Mouse (Mus musculus) MEL (cell line): ENCODE measurements at regions not wholly inside any gene's neighbourhood (a gene's known extent, or its start where the extent isn't known, plus 50 kb on each side); places are given as distances from the start of the nearest gene placed in this dataset.

Experiments
- DNase-seq: peaks from one replicate; pipeline ENCODE4 v3.0.0; 2011; ENCODE audit warnings: low read depth, low spot score
- H3K27ac ChIP-seq: 2 replicates; pipeline ENCODE4 v1.5.1; 2012; ENCODE audit warnings: low read depth, mild to moderate bottlenecking, control low read depth, low read length, moderate library complexity; ENCODE audit not compliant: control insufficient read depth
- H3K27me3 ChIP-seq, 2 experiments: fragments of 150-350 bp in 1 of 2; sonication (generic) in 1 of 2; 2 replicates each; pipeline ENCODE4 v1.6.1; 2012; ENCODE audit warnings: low read length in 2 of 2, mild to moderate bottlenecking in 2 of 2, improper control_type of control experiment in 1 of 2, moderate library complexity in 1 of 2; ENCODE audit not compliant: insufficient read depth in 2 of 2, control insufficient read depth in 1 of 2
- H3K36me3 ChIP-seq, 2 experiments: 2 replicates each; pipeline ENCODE4 v1.6.1; 2012 to 2014; ENCODE audit warnings: low read length in 2 of 2, improper control_type of control experiment in 1 of 2, inconsistent platforms in 1 of 2, mild to moderate bottlenecking in 1 of 2; ENCODE audit not compliant: insufficient read depth in 2 of 2, control insufficient read depth in 1 of 2
- H3K4me1 ChIP-seq, 2 experiments: fragments of 150-350 bp in 1 of 2; sonication (generic) in 1 of 2; 2 replicates each; pipeline ENCODE4 v1.6.1; 2012; ENCODE audit warnings: low read length in 2 of 2, improper control_type of control experiment in 1 of 2, mild to moderate bottlenecking in 1 of 2; ENCODE audit not compliant: insufficient read depth in 2 of 2, control insufficient read depth in 1 of 2
- H3K4me3 ChIP-seq, 2 experiments: fragments of 150-350 bp in 1 of 2; sonication (generic) in 1 of 2; 2 replicates each; pipeline ENCODE4 v1.5.1; 2012; ENCODE audit warnings: low read depth in 2 of 2, low read length in 2 of 2, mild to moderate bottlenecking in 2 of 2, moderate library complexity in 2 of 2, control low read depth in 1 of 2, improper control_type of control experiment in 1 of 2; ENCODE audit not compliant: control insufficient read depth in 1 of 2, insufficient read depth in 1 of 2
- H3K79me2 ChIP-seq: 2 replicates; pipeline ENCODE4 v1.6.1; 2012; ENCODE audit warnings: mild to moderate bottlenecking, low read length, moderate library complexity; ENCODE audit not compliant: control insufficient read depth, poor library complexity, insufficient read depth
- H3K9ac ChIP-seq: 2 replicates; pipeline ENCODE4 v1.6.1; 2012; ENCODE audit warnings: low read depth, mild to moderate bottlenecking, control low read depth, low read length, moderate library complexity; ENCODE audit not compliant: control insufficient read depth, poor library complexity, severe bottlenecking
- H3K9me3 ChIP-seq: fragments of 150-350 bp; sonication (generic); replicated peaks from 2 replicates; pipeline ENCODE4 v1.6.1; 2012; ENCODE audit warnings: mild to moderate bottlenecking, low read length, improper control_type of control experiment, moderate library complexity; ENCODE audit not compliant: insufficient read depth
- CHD2 ChIP-seq: IDR thresholded peaks from 2 replicates; pipeline ENCODE4 v1.6.1; 2011; ENCODE audit warnings: low read length, improper control_type of control experiment
- CTCF ChIP-seq, 3 experiments: IDR thresholded peaks in 2 of 3; conservative IDR thresholded peaks in 1 of 3; 2 replicates each; pipeline ENCODE4 v1.5.1; 2011 to 2012; ENCODE audit warnings: low read length in 3 of 3, low read depth in 2 of 3, mild to moderate bottlenecking in 2 of 3, improper control_type of control experiment in 1 of 3, inconsistent platforms in 1 of 3, mixed read lengths in 1 of 3, moderate library complexity in 1 of 3; ENCODE audit not compliant: control insufficient read depth in 1 of 3, insufficient read depth in 1 of 3, poor library complexity in 1 of 3, severe bottlenecking in 1 of 3
- E2F4 ChIP-seq: IDR thresholded peaks from 2 replicates; pipeline ENCODE4 v1.6.1; 2011; ENCODE audit warnings: low read depth, low read length, improper control_type of control experiment, borderline replicate concordance
- GABPA ChIP-seq: IDR thresholded peaks from 2 replicates; pipeline ENCODE4 v1.6.1; 2012; ENCODE audit warnings: low read depth, mild to moderate bottlenecking, inconsistent platforms, low read length, improper control_type of control experiment, moderate library complexity
- GATA1 ChIP-seq: IDR thresholded peaks from 2 replicates; pipeline ENCODE4 v1.6.1; 2011; ENCODE audit warnings: low read depth, low read length, improper control_type of control experiment
- HCFC1 ChIP-seq: IDR thresholded peaks from 2 replicates; pipeline ENCODE4 v1.6.1; 2012; ENCODE audit warnings: low read depth, mild to moderate bottlenecking, inconsistent platforms, low read length, improper control_type of control experiment, moderate library complexity
- KAT2A ChIP-seq: conservative IDR thresholded peaks from 2 replicates; pipeline ENCODE4 v1.6.1; 2012; ENCODE audit warnings: low read depth, low read length, improper control_type of control experiment, inconsistent platforms
- MAFK ChIP-seq: IDR thresholded peaks from 2 replicates; pipeline ENCODE4 v1.6.1; 2011; ENCODE audit warnings: low read depth, mild to moderate bottlenecking, low read length, improper control_type of control experiment, borderline replicate concordance
- MAX ChIP-seq: IDR thresholded peaks from 2 replicates; pipeline ENCODE4 v1.6.1; 2011; ENCODE audit warnings: low read length, improper control_type of control experiment
- MAZ ChIP-seq: IDR thresholded peaks from 2 replicates; pipeline ENCODE4 v1.6.1; 2012; ENCODE audit warnings: low read depth, mild to moderate bottlenecking, inconsistent platforms, low read length, improper control_type of control experiment
- MXI1 ChIP-seq: IDR thresholded peaks from 2 replicates; pipeline ENCODE4 v1.6.1; 2011; ENCODE audit warnings: mild to moderate bottlenecking, low read depth, low read length, improper control_type of control experiment
- MYB ChIP-seq: IDR thresholded peaks from 2 replicates; pipeline ENCODE4 v1.6.1; 2011; ENCODE audit warnings: mild to moderate bottlenecking, low read depth, low read length, improper control_type of control experiment
- NELFE ChIP-seq: IDR thresholded peaks from 2 replicates; pipeline ENCODE4 v1.6.1; 2011; ENCODE audit warnings: low read depth, low read length, improper control_type of control experiment
- NRF1 ChIP-seq: IDR thresholded peaks from 2 replicates; pipeline ENCODE4 v1.6.1; 2014; ENCODE audit warnings: low read depth, mild to moderate bottlenecking, inconsistent platforms, low read length, improper control_type of control experiment, moderate library complexity; ENCODE audit not compliant: poor library complexity, insufficient read depth, severe bottlenecking
- POLR2A ChIP-seq, 2 experiments: IDR thresholded peaks; 2 replicates each; pipeline ENCODE4 v1.6.1; 2011 to 2012; ENCODE audit warnings: low read length in 2 of 2, mild to moderate bottlenecking in 2 of 2, control low read depth in 1 of 2, improper control_type of control experiment in 1 of 2, low read depth in 1 of 2, moderate library complexity in 1 of 2; ENCODE audit not compliant: control insufficient read depth in 1 of 2, insufficient read depth in 1 of 2, poor library complexity in 1 of 2
- POLR2AphosphoS5 ChIP-seq: IDR thresholded peaks from 2 replicates; pipeline ENCODE4 v1.6.1; 2012; ENCODE audit warnings: low read depth, borderline replicate concordance, mild to moderate bottlenecking, inconsistent platforms, low read length, moderate library complexity, mixed read lengths
- RAD21 ChIP-seq: IDR thresholded peaks from 2 replicates; pipeline ENCODE4 v1.6.1; 2011; ENCODE audit warnings: mild to moderate bottlenecking, low read depth, low read length, improper control_type of control experiment
- SIN3A ChIP-seq: IDR thresholded peaks from 2 replicates; pipeline ENCODE4 v1.6.1; 2012; ENCODE audit warnings: low read length, improper control_type of control experiment, inconsistent platforms
- SMC3 ChIP-seq: IDR thresholded peaks from 2 replicates; pipeline ENCODE4 v1.6.1; 2011; ENCODE audit warnings: low read depth, low read length, improper control_type of control experiment
- TBP ChIP-seq: IDR thresholded peaks from 2 replicates; pipeline ENCODE4 v1.8.0; 2011; ENCODE audit warnings: low read depth, low read length, improper control_type of control experiment
- TCF12 ChIP-seq: IDR thresholded peaks from 2 replicates; pipeline ENCODE4 v1.6.1; 2014; ENCODE audit warnings: low read depth, mild to moderate bottlenecking, inconsistent platforms, low read length, improper control_type of control experiment, moderate library complexity
- UBTF ChIP-seq: IDR thresholded peaks from 2 replicates; pipeline ENCODE4 v1.6.1; 2012; ENCODE audit warnings: low read depth, mild to moderate bottlenecking, inconsistent platforms, low read length, improper control_type of control experiment, moderate library complexity, borderline replicate concordance; ENCODE audit not compliant: insufficient read depth
- USF2 ChIP-seq, 2 experiments: IDR thresholded peaks; 2 replicates each; pipeline ENCODE4 v1.6.1; 2011 to 2012; ENCODE audit warnings: improper control_type of control experiment in 2 of 2, low read length in 2 of 2, borderline replicate concordance in 1 of 2, inconsistent platforms in 1 of 2, low read depth in 1 of 2, mild to moderate bottlenecking in 1 of 2; ENCODE audit not compliant: insufficient read depth in 1 of 2
- ZC3H11A ChIP-seq: IDR thresholded peaks from 2 replicates; pipeline ENCODE4 v1.6.1; 2012; ENCODE audit warnings: low read depth, mild to moderate bottlenecking, inconsistent platforms, low read length, improper control_type of control experiment
- ZKSCAN1 ChIP-seq: IDR thresholded peaks from 2 replicates; pipeline ENCODE4 v1.6.1; 2012; ENCODE audit warnings: low read depth, mild to moderate bottlenecking, inconsistent platforms, low read length, improper control_type of control experiment, moderate library complexity
- ZNF384 ChIP-seq: IDR thresholded peaks from 2 replicates; pipeline ENCODE4 v1.6.1; 2012; ENCODE audit warnings: low read depth, mild to moderate bottlenecking, inconsistent platforms, low read length, improper control_type of control experiment

DNA sequence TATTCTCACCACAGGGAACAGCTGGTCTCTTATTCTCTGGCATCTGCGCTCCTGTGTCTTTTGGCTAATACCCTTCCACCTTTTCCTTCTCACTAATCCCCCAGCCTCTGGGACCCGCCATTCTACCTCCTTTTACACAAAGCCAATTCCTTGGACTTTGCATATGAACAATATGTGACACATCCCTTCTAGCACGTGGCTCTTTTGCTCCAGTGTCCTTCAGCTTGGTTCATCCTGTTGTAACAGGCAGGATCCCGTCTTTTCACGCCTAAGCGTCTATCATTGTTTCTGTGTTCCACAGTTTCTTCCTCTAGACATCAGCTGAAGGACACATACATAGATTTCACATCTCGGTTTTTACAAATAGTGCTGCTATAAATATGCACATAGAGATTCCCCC lies 114.0 kb upstream of the Id4 start:
- no peaks in the 10 kb centered on the region for H3K79me2 ChIP-seq
- no peaks in the 10 kb centered on the region for H3K4me1 ChIP-seq
- no peak overlapping the region for H3K4me3 ChIP-seq
- no peak overlapping the region for H3K9ac ChIP-seq
- no peaks in the 10 kb centered on the region for H3K27me3 ChIP-seq
- TF ChIP-seq NELFE: no peak
- no peak for TF ChIP-seq POLR2A (IDR thresholded peaks at IDR 0.05; ENCODE audit: control insufficient read depth in 1 of 2, insufficient read depth in 1 of 2, low read depth in 1 of 2, low read length in 2 of 2, poor library complexity in 1 of 2)
- TF ChIP-seq CTCF (IDR thresholded peaks at IDR 0.05 in 2 of 3, conservative IDR thresholded peaks at IDR 0.05 in 1 of 3; ENCODE audit: control insufficient read depth in 1 of 3, insufficient read depth in 1 of 3, low read depth in 2 of 3, low read length in 3 of 3, poor library complexity in 1 of 3, severe bottlenecking in 1 of 3): no peak
- no peak for TF ChIP-seq SIN3A
- no peak for TF ChIP-seq KAT2A
- TF ChIP-seq UBTF: no peak
- TF ChIP-seq RAD21: no peak
- no peak for TF ChIP-seq GATA1
- no peak for TF ChIP-seq CHD2
- no peak for TF ChIP-seq TCF12
- no peak for TF ChIP-seq ZNF384
- no peak for TF ChIP-seq MAFK
- TF ChIP-seq USF2 (IDR thresholded peaks at IDR 0.05; ENCODE audit: borderline replicate concordance in 1 of 2, insufficient read depth in 1 of 2, low read depth in 1 of 2, low read length in 2 of 2): no peak
- TF ChIP-seq SMC3: no peak
- no peak for TF ChIP-seq ZC3H11A
- TF ChIP-seq MYB: no peak
- no peak for TF ChIP-seq MXI1
- no peak for TF ChIP-seq NRF1
- no peak for TF ChIP-seq MAX
- TF ChIP-seq, all 39 proteins: peak for 0
- no peak for DNase-seq
- no peaks in the 10 kb centered on the region for H3K36me3 ChIP-seq
- no peaks in the 10 kb centered on the region for H3K9me3 ChIP-seq
- no peak overlapping the region for H3K27ac ChIP-seq

DNA sequence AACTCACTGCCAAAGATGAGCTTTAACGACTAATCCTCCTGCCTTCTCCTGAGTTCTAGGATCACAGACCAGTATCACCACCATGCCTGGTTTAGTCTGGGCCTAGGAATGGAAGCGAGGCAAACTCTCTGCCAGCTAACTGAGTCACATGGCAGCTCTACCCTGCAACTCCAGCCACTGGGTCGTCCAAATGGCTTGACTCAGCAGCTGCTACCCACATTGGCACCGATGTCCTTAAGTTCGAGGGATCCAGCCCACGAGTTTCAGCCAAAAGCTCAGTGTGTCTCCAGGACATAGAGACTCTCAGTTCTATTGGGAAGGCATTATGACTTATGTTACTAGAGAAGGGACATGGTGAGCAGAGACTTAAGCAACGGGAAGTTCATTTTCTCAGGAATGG lies 107.8 kb upstream of the Id4 start:
- H3K36me3 ChIP-seq: no peaks in the 10 kb centered on the region
- H3K27ac ChIP-seq: no peak overlapping the region
- no peaks in the 10 kb centered on the region for H3K4me1 ChIP-seq
- no peaks in the 10 kb centered on the region for H3K9me3 ChIP-seq
- TF ChIP-seq POLR2AphosphoS5 (no peak), GABPA (no peak), SMC3 (no peak), RAD21 (no peak), MAZ (no peak), NELFE (no peak), TBP (no peak), KAT2A (no peak), E2F4 (no peak), CTCF (IDR thresholded peaks at IDR 0.05 in 2 of 3, conservative IDR thresholded peaks at IDR 0.05 in 1 of 3; ENCODE audit: control insufficient read depth in 1 of 3, insufficient read depth in 1 of 3, low read depth in 2 of 3, low read length in 3 of 3, poor library complexity in 1 of 3, severe bottlenecking in 1 of 3) (no peak), ZKSCAN1 (no peak), HCFC1 (no peak), MYB (no peak), POLR2A (IDR thresholded peaks at IDR 0.05; ENCODE audit: control insufficient read depth in 1 of 2, insufficient read depth in 1 of 2, low read depth in 1 of 2, low read length in 2 of 2, poor library complexity in 1 of 2) (no peak), MAFK (no peak), MXI1 (no peak)
- DNase-seq: no peak
- no peaks in the 10 kb centered on the region for H3K79me2 ChIP-seq
- H3K27me3 ChIP-seq: no peaks in the 10 kb centered on the region
- H3K4me3 ChIP-seq: no peak overlapping the region
- no peak overlapping the region for H3K9ac ChIP-seq
